Mouse (Mus musculus): ENCODE data around the gene Bend5. TPM values are rescaled to one million over a fixed set of nuclear protein-coding genes. Genes with fewer than 3 reads are reported as not detected.

Gene Bend5
- total and polyA plus RNA-seq, 3 experiments, result not detected

GRCm38 (mm10) chr4:111442435-111443238 is 27.8 kb downstream of the Bend5 start:
- Histone ChIP-seq H3K4me1 (ENCODE audit: insufficient read depth, low read depth, low read length) (no peaks in the 10 kb centered on the region), H3K36me3 (replicated peaks) (no peaks in the 10 kb centered on the region), H3K27me3 (ENCODE audit: insufficient read depth, low read length) (no peaks in the 10 kb centered on the region), H3K9me3 (replicated peaks) (peaks cover 49% of the 10 kb centered on the region), H3K4me3 (ENCODE audit: low read depth, low read length) (no peak overlapping the region)
- no peak for DNase-seq (ENCODE audit: low spot score)
- no peak for TF ChIP-seq POLR2AphosphoS5 (IDR thresholded peaks at IDR 0.05; ENCODE audit: insufficient replicate concordance, low read depth, low read length)
- no peak for TF ChIP-seq TAL1 (conservative IDR thresholded peaks at IDR 0.05; ENCODE audit: low read depth, low read length)
- TF ChIP-seq GATA2 (IDR thresholded peaks at IDR 0.05; ENCODE audit: borderline replicate concordance, low read depth, low read length), result no peak
- TF ChIP-seq GATA1 (IDR thresholded peaks at IDR 0.05; ENCODE audit: borderline replicate concordance, low read length), result no peak
- no peak for TF ChIP-seq CTCF (IDR thresholded peaks at IDR 0.05; ENCODE audit: low read depth, low read length)
- no peak for ATAC-seq (ENCODE audit: extremely low read depth, insufficient number of reproducible peaks, low FRiP score, poor library complexity, severe bottlenecking)

- DNase-seq (ENCODE audit: low spot score) (no peak), ATAC-seq (ENCODE audit: extremely low read depth, insufficient number of reproducible peaks, low FRiP score, poor library complexity, severe bottlenecking) (no peak)
- no peaks in the 10 kb centered on the region for H3K4me1 ChIP-seq (ENCODE audit: insufficient read depth, low read depth, low read length)
Measured at GRCm38 (mm10) chr4:111443906-111444615, 29.3 kb downstream of the Bend5 start.

GRCm38 (mm10) chr4:111444616-111445160 is 29.9 kb downstream of the Bend5 start:
- no peak for TF ChIP-seq CTCF (IDR thresholded peaks at IDR 0.05; ENCODE audit: low read depth, low read length)
- TF ChIP-seq POLR2AphosphoS5 (IDR thresholded peaks at IDR 0.05; ENCODE audit: insufficient replicate concordance, low read depth, low read length), result no peak
- TF ChIP-seq GATA2 (IDR thresholded peaks at IDR 0.05; ENCODE audit: borderline replicate concordance, low read depth, low read length), result no peak
- no peak for TF ChIP-seq TAL1 (conservative IDR thresholded peaks at IDR 0.05; ENCODE audit: low read depth, low read length)
- no peak for TF ChIP-seq GATA1 (IDR thresholded peaks at IDR 0.05; ENCODE audit: borderline replicate concordance, low read length)
- Histone ChIP-seq H3K4me3 (ENCODE audit: low read depth, low read length) (no peak overlapping the region), H3K36me3 (replicated peaks) (no peaks in the 10 kb centered on the region), H3K9me3 (replicated peaks) (peaks cover 39% of the 10 kb centered on the region), H3K27me3 (ENCODE audit: insufficient read depth, low read length) (no peaks in the 10 kb centered on the region), H3K4me1 (ENCODE audit: insufficient read depth, low read depth, low read length) (no peaks in the 10 kb centered on the region)
- ATAC-seq (ENCODE audit: extremely low read depth, insufficient number of reproducible peaks, low FRiP score, poor library complexity, severe bottlenecking) (no peak), DNase-seq (ENCODE audit: low spot score) (no peak)

More at GRCm38 (mm10) chr4:111443906-111444615, 29.3 kb downstream of the Bend5 start:
- TF ChIP-seq GATA2 (IDR thresholded peaks at IDR 0.05; ENCODE audit: borderline replicate concordance, low read depth, low read length) (no peak), POLR2AphosphoS5 (IDR thresholded peaks at IDR 0.05; ENCODE audit: insufficient replicate concordance, low read depth, low read length) (no peak), CTCF (IDR thresholded peaks at IDR 0.05; ENCODE audit: low read depth, low read length) (no peak), GATA1 (IDR thresholded peaks at IDR 0.05; ENCODE audit: borderline replicate concordance, low read length) (no peak), TAL1 (conservative IDR thresholded peaks at IDR 0.05; ENCODE audit: low read depth, low read length) (no peak)
- peaks cover 41% of the 10 kb centered on the region for H3K9me3 ChIP-seq (replicated peaks)
- H3K36me3 ChIP-seq (replicated peaks), result no peaks in the 10 kb centered on the region
- no peaks in the 10 kb centered on the region for H3K27me3 ChIP-seq (ENCODE audit: insufficient read depth, low read length)
- no peak overlapping the region for H3K4me3 ChIP-seq (ENCODE audit: low read depth, low read length)

- Histone ChIP-seq H3K9me3 (replicated peaks) (peaks cover 42% of the 10 kb centered on the region), H3K36me3 (replicated peaks) (no peaks in the 10 kb centered on the region), H3K4me3 (ENCODE audit: low read depth, low read length) (no peak overlapping the region), H3K27me3 (ENCODE audit: insufficient read depth, low read length) (no peaks in the 10 kb centered on the region), H3K4me1 (ENCODE audit: insufficient read depth, low read depth, low read length) (no peaks in the 10 kb centered on the region)
- DNase-seq (ENCODE audit: low spot score) (no peak), ATAC-seq (ENCODE audit: extremely low read depth, insufficient number of reproducible peaks, low FRiP score, poor library complexity, severe bottlenecking) (no peak)
- no peak for TF ChIP-seq CTCF (IDR thresholded peaks at IDR 0.05; ENCODE audit: low read depth, low read length)
- no peak for TF ChIP-seq POLR2AphosphoS5 (IDR thresholded peaks at IDR 0.05; ENCODE audit: insufficient replicate concordance, low read depth, low read length)
- no peak for TF ChIP-seq GATA2 (IDR thresholded peaks at IDR 0.05; ENCODE audit: borderline replicate concordance, low read depth, low read length)
- no peak for TF ChIP-seq GATA1 (IDR thresholded peaks at IDR 0.05; ENCODE audit: borderline replicate concordance, low read length)
- TF ChIP-seq TAL1 (conservative IDR thresholded peaks at IDR 0.05; ENCODE audit: low read depth, low read length), result no peak
Measured at GRCm38 (mm10) chr4:111447918-111448317, 33.1 kb downstream of the Bend5 start.

GRCm38 (mm10) chr4:111448586-111448985 is 33.8 kb downstream of the Bend5 start:
- Histone ChIP-seq H3K4me1 (ENCODE audit: insufficient read depth, low read depth, low read length) (no peaks in the 10 kb centered on the region), H3K4me3 (ENCODE audit: low read depth, low read length) (no peak overlapping the region), H3K27me3 (ENCODE audit: insufficient read depth, low read length) (no peaks in the 10 kb centered on the region), H3K9me3 (replicated peaks) (peaks cover 42% of the 10 kb centered on the region), H3K36me3 (replicated peaks) (no peaks in the 10 kb centered on the region)
- no peak for ATAC-seq (ENCODE audit: extremely low read depth, insufficient number of reproducible peaks, low FRiP score, poor library complexity, severe bottlenecking)
- TF ChIP-seq CTCF (IDR thresholded peaks at IDR 0.05; ENCODE audit: low read depth, low read length), result no peak
- TF ChIP-seq GATA1 (IDR thresholded peaks at IDR 0.05; ENCODE audit: borderline replicate concordance, low read length), result no peak
- TF ChIP-seq GATA2 (IDR thresholded peaks at IDR 0.05; ENCODE audit: borderline replicate concordance, low read depth, low read length), result no peak
- no peak for TF ChIP-seq TAL1 (conservative IDR thresholded peaks at IDR 0.05; ENCODE audit: low read depth, low read length)
- TF ChIP-seq POLR2AphosphoS5 (IDR thresholded peaks at IDR 0.05; ENCODE audit: insufficient replicate concordance, low read depth, low read length), result no peak
- no peak for DNase-seq (ENCODE audit: low spot score)
